Comparison of ENCODE assay signal across 31 mouse cellular contexts in genomic region chr7:99234916-99235315, GRCm38 (mm10). TPM values are rescaled to one million over a fixed set of nuclear protein-coding genes. Genes with fewer than 3 reads are reported as not detected.
DNase-seq lines count a peak whose midpoint lies in the region; ATAC-seq and TF ChIP-seq lines count a peak whose summit lies in the region.
"Had no signal": no experiment of that assay in that cellular context is flagged by ENCODE, and none has a peak within 500 bp of the region (broad histone marks: within the 10 kb centered on the region; RNA-seq: fewer than 3 reads in every experiment).

No protein-coding gene starts in this region.

- no peak overlapping the region for H3K4me2 ChIP-seq in lung, embryonic 14.5 days
- no peak overlapping the region for H3K4me2 ChIP-seq in lung, postnatal 0 days (replicated peaks; ENCODE audit: low read depth, low read length)
- no peak overlapping the region for H3K4me2 ChIP-seq in limb, embryonic 14.5 days (replicated peaks; ENCODE audit: low read depth, low read length, severe bottlenecking)
- H3K4me2 ChIP-seq: embryonic facial prominence, embryonic 12.5 days; embryonic facial prominence, embryonic 15.5 days; forebrain, embryonic 13.5 days; heart, embryonic 12.5 days; heart, embryonic 15.5 days; hindbrain, embryonic 14.5 days had no signal

- no peak overlapping the region for H3K4me3 ChIP-seq in heart, embryonic 10.5 days
- H3K4me3 ChIP-seq in lung, embryonic 14.5 days (ENCODE audit: low read depth, low read length) = no peak overlapping the region
- H3K4me3 ChIP-seq in lung, postnatal 0 days (ENCODE audit: low read depth, low read length) = no peak overlapping the region
- no peak overlapping the region for H3K4me3 ChIP-seq in limb, embryonic 10.5 days
- no peak overlapping the region for H3K4me3 ChIP-seq in limb, embryonic 14.5 days (replicated peaks; ENCODE audit: low read length)
- H3K4me3 ChIP-seq: embryonic facial prominence, embryonic 12.5 days; embryonic facial prominence, embryonic 15.5 days; forebrain, embryonic 13.5 days; gastrocnemius, adult 2 months; heart, embryonic 12.5 days; heart, embryonic 15.5 days had no signal

- TF ChIP-seq POLR2A in limb, embryonic 14.5 days (IDR thresholded peaks at IDR 0.05; ENCODE audit: borderline replicate concordance, extremely low read depth, insufficient read depth, insufficient read length) = no peak

- no peak for TF ChIP-seq CTCF in lung, embryonic 14.5 days (IDR thresholded peaks at IDR 0.05; ENCODE audit: low read depth)
- no peak for TF ChIP-seq CTCF in lung, postnatal 0 days (IDR thresholded peaks at IDR 0.05)

- TF ChIP-seq EP300 in lung, postnatal 0 days (IDR thresholded peaks at IDR 0.05) = no peak

- no peaks in the 10 kb centered on the region for H3K9me3 ChIP-seq in heart, embryonic 10.5 days
- H3K9me3 ChIP-seq in lung, embryonic 14.5 days (ENCODE audit: low read depth, low read length) = no peaks in the 10 kb centered on the region
- H3K9me3 ChIP-seq in lung, postnatal 0 days (ENCODE audit: low read length) = no peaks in the 10 kb centered on the region
- no peaks in the 10 kb centered on the region for H3K9me3 ChIP-seq in limb, embryonic 10.5 days (replicated peaks)
- H3K9me3 ChIP-seq in limb, embryonic 14.5 days (ENCODE audit: control insufficient read depth, low read length) = no peaks in the 10 kb centered on the region
- H3K9me3 ChIP-seq: embryonic facial prominence, embryonic 12.5 days; embryonic facial prominence, embryonic 15.5 days; forebrain, embryonic 13.5 days; G1E; heart, embryonic 12.5 days; heart, embryonic 15.5 days had no signal

- no peak for ATAC-seq in lung, embryonic 14.5 days (ENCODE audit: insufficient read depth)
- ATAC-seq in lung, postnatal 0 days = no peak
- ATAC-seq in limb, embryonic 14.5 days (ENCODE audit: low FRiP score, low read depth) = no peak
- ATAC-seq: forebrain, embryonic 13.5 days; forebrain, postnatal 0 days; hindbrain, postnatal 0 days; inflammation-experienced regulatory T-cells, adult 6 months; intestine, embryonic 16.5 days had no signal

- peaks cover 2% of the 10 kb centered on the region for H3K36me3 ChIP-seq in heart, embryonic 10.5 days
- H3K36me3 ChIP-seq in lung, embryonic 14.5 days (ENCODE audit: insufficient read depth) = no peaks in the 10 kb centered on the region
- H3K36me3 ChIP-seq in lung, postnatal 0 days (ENCODE audit: insufficient read depth, low read length) = no peaks in the 10 kb centered on the region
- H3K36me3 ChIP-seq in limb, embryonic 10.5 days = peaks cover 33% of the 10 kb centered on the region
- no peaks in the 10 kb centered on the region for H3K36me3 ChIP-seq in limb, embryonic 14.5 days (ENCODE audit: control insufficient read depth, insufficient read depth, low read length)
- H3K36me3 ChIP-seq: embryonic facial prominence, embryonic 12.5 days; embryonic facial prominence, embryonic 15.5 days; G1E; heart, embryonic 12.5 days; heart, embryonic 15.5 days had no signal

- DNase-seq in heart, embryonic 10.5 days (ENCODE audit: low spot score) = no peak
- no peak for DNase-seq in heart, postnatal 10 days
- peak; percentile 38 for DNase-seq in lung, embryonic 14.5 days
- no peak for DNase-seq in lung, postnatal 0 days (ENCODE audit: low spot score)
- no peak for DNase-seq in limb, embryonic 10.5 days (ENCODE audit: low spot score)
- DNase-seq in limb, embryonic 14.5 days (ENCODE audit: low spot score) = peak; percentile 20
- DNase-seq in thymus, postnatal 10 days (ENCODE audit: low spot score in 2 of 2) = no peak
- DNase-seq in adrenal gland, adult (ENCODE audit: inconsistent age in 2 of 2, low spot score in 1 of 2) = no peak
- DNase-seq: adrenal gland, postnatal 10 days; B cell, adult 2 months; cerebellum, adult 11-12 months; cerebellum, adult 8-10 months; cerebellum, postnatal 10 days; cerebellum, postnatal 36 days; forebrain, postnatal 0 days; heart, adult 11 months; heart, postnatal 14 days; heart, postnatal 4 days had no signal

- 47% methylated on average over 2 of the region's 2 CpGs for WGBS in heart, embryonic 10.5 days
- WGBS in lung, embryonic 14.5 days = 44% methylated on average over 2 of the region's 2 CpGs
- 21% methylated on average over 2 of the region's 2 CpGs for WGBS in lung, postnatal 0 days
- WGBS in limb, embryonic 10.5 days = 54% methylated on average over 2 of the region's 2 CpGs
- 44% methylated on average over 2 of the region's 2 CpGs for WGBS in limb, embryonic 14.5 days

- H3K27me3 ChIP-seq in heart, embryonic 10.5 days (ENCODE audit: insufficient read depth, poor library complexity, severe bottlenecking) = peaks cover 18% of the 10 kb centered on the region; the same call in 1 of the 2 replicates
- H3K27me3 ChIP-seq in lung, embryonic 14.5 days (ENCODE audit: insufficient read depth, low read length) = peaks cover 8% of the 10 kb centered on the region; the same call in 1 of the 2 replicates
- no peaks in the 10 kb centered on the region for H3K27me3 ChIP-seq in lung, postnatal 0 days (replicated peaks; ENCODE audit: insufficient read depth, low read length)
- H3K27me3 ChIP-seq in limb, embryonic 10.5 days (ENCODE audit: low read depth, poor library complexity, severe bottlenecking) = no peaks in the 10 kb centered on the region
- no peaks in the 10 kb centered on the region for H3K27me3 ChIP-seq in limb, embryonic 14.5 days (ENCODE audit: control insufficient read depth, insufficient read depth, low read length)

- H3K4me1 ChIP-seq in heart, embryonic 10.5 days = peaks cover 22% of the 10 kb centered on the region
- H3K4me1 ChIP-seq in lung, embryonic 14.5 days (ENCODE audit: insufficient read depth) = peaks cover 7% of the 10 kb centered on the region; the same call in 1 of the 2 replicates
- H3K4me1 ChIP-seq in lung, postnatal 0 days (ENCODE audit: insufficient read depth, low read depth, low read length) = no peaks in the 10 kb centered on the region; the same call in 1 of the 2 replicates
- H3K4me1 ChIP-seq in limb, embryonic 10.5 days = peaks cover 55% of the 10 kb centered on the region
- H3K4me1 ChIP-seq in limb, embryonic 14.5 days (ENCODE audit: control insufficient read depth, insufficient read depth, low read length) = peaks cover 16% of the 10 kb centered on the region

- H3K27ac ChIP-seq in heart, embryonic 10.5 days = 0 out of 2 replicates have a peak overlapping the region, but pooled peaks have one; percentile 25
- no peak overlapping the region for H3K27ac ChIP-seq in lung, embryonic 14.5 days (ENCODE audit: low read depth)
- H3K27ac ChIP-seq in lung, postnatal 0 days (ENCODE audit: low read length) = no peak overlapping the region
- H3K27ac ChIP-seq in limb, embryonic 10.5 days = peak overlapping the region; percentile 91
- H3K27ac ChIP-seq in limb, embryonic 14.5 days (replicated peaks; ENCODE audit: low read depth, low read length) = no peak overlapping the region
- H3K27ac ChIP-seq: embryonic facial prominence, embryonic 15.5 days; forebrain, embryonic 13.5 days; gastrocnemius, adult 2 months; heart, embryonic 15.5 days; hindbrain, embryonic 14.5 days; hindbrain, postnatal 0 days had no signal

- H3K9ac ChIP-seq in lung, embryonic 14.5 days = no peak overlapping the region
- no peak overlapping the region for H3K9ac ChIP-seq in lung, postnatal 0 days (replicated peaks; ENCODE audit: low read depth)
- H3K9ac ChIP-seq in limb, embryonic 14.5 days (ENCODE audit: low read depth, low read length, severe bottlenecking) = no peak overlapping the region
- H3K9ac ChIP-seq: embryonic facial prominence, embryonic 12.5 days; embryonic facial prominence, embryonic 15.5 days; forebrain, embryonic 13.5 days; forebrain, postnatal 0 days; heart, embryonic 12.5 days; heart, embryonic 15.5 days; hindbrain, embryonic 14.5 days had no signal

- intact Hi-C loops in heart, postnatal 10 days (cut with DNase I) = no loop called here

RNA-seq across cellular contexts. Expression of gene Mogat2, which starts 3.5 kb away (rescaled TPM):
- 11.1 and 30.6 TPM in 2 replicates for polyA plus RNA-seq in heart, embryonic 10.5 days (2016; fragmentation: Nextera tagmentation; extraction: Ambion mirVana)
- not detected for total RNA-seq in heart, postnatal 10 days (2021)
- polyA plus RNA-seq in lung, embryonic 14.5 days (2014; fragmentation: Nextera tagmentation; extraction: Ambion mirVana) = 1.4 and 1.6 TPM in 2 replicates
- 0.27 and 0.55 TPM in 2 replicates for polyA plus RNA-seq in lung, postnatal 0 days (2015; fragmentation: Nextera tagmentation; extraction: Ambion mirVana)
- polyA plus RNA-seq in limb, embryonic 10.5 days (2016; fragmentation: Nextera tagmentation; extraction: Ambion mirVana) = 78.6 and 124 TPM in 2 replicates
- polyA plus RNA-seq in limb, embryonic 14.5 days (2012; rRNA removed) = 2.2 and 3.6 TPM in 2 replicates
- 4.5 and 5.1 TPM in 2 replicates for polyA plus RNA-seq in limb, embryonic 14.5 days (2014; fragmentation: Nextera tagmentation; extraction: Ambion mirVana)
- total RNA-seq: CH12.LX; G1E; gastrocnemius, adult 2 months; heart, adult 8-10 months; heart, postnatal 14 days; heart, postnatal 4 days had no signal
- polyA plus RNA-seq: inflammation-experienced regulatory T-cells, adult 6 months had no signal

RNA-seq across cellular contexts. Expression of gene Map6, which starts 32.3 kb away (rescaled TPM):
- polyA plus RNA-seq in heart, embryonic 10.5 days (2016; fragmentation: Nextera tagmentation; extraction: Ambion mirVana) = 2.1 and 2.3 TPM in 2 replicates
- 1 to 10 TPM; 5.1 to 6.0 TPM for total RNA-seq in heart, postnatal 10 days (2021)
- polyA plus RNA-seq in lung, embryonic 14.5 days (2014; fragmentation: Nextera tagmentation; extraction: Ambion mirVana) = 1.2 and 2.0 TPM in 2 replicates
- polyA plus RNA-seq in lung, postnatal 0 days (2015; fragmentation: Nextera tagmentation; extraction: Ambion mirVana) = 29.6 and 35.9 TPM in 2 replicates
- 3.1 and 5.4 TPM in 2 replicates for polyA plus RNA-seq in limb, embryonic 10.5 days (2016; fragmentation: Nextera tagmentation; extraction: Ambion mirVana)
- 3.5 and 3.6 TPM in 2 replicates for polyA plus RNA-seq in limb, embryonic 14.5 days (2012; rRNA removed)
- 6.3 and 6.4 TPM in 2 replicates for polyA plus RNA-seq in limb, embryonic 14.5 days (2014; fragmentation: Nextera tagmentation; extraction: Ambion mirVana)
- polyA plus RNA-seq: G1E had no signal

RNA-seq across cellular contexts. Expression of gene Dgat2, which starts 52.4 kb away (rescaled TPM):
- 12.5 and 24.3 TPM in 2 replicates for polyA plus RNA-seq in heart, embryonic 10.5 days (2016; fragmentation: Nextera tagmentation; extraction: Ambion mirVana)
- total RNA-seq in heart, postnatal 10 days (2021) = 100 to 1,000 TPM; 154 to 202 TPM
- polyA plus RNA-seq in lung, embryonic 14.5 days (2014; fragmentation: Nextera tagmentation; extraction: Ambion mirVana) = 17.0 and 25.2 TPM in 2 replicates
- 14.6 and 15.3 TPM in 2 replicates for polyA plus RNA-seq in lung, postnatal 0 days (2015; fragmentation: Nextera tagmentation; extraction: Ambion mirVana)
- polyA plus RNA-seq in limb, embryonic 10.5 days (2016; fragmentation: Nextera tagmentation; extraction: Ambion mirVana) = 14.2 and 15.0 TPM in 2 replicates
- polyA plus RNA-seq in limb, embryonic 14.5 days (2012; rRNA removed) = 23.0 and 23.5 TPM in 2 replicates
- polyA plus RNA-seq in limb, embryonic 14.5 days (2014; fragmentation: Nextera tagmentation; extraction: Ambion mirVana) = 34.8 and 42.3 TPM in 2 replicates

Comparison
In these comparisons a context has a peak if more than half of its experiments do, and no peak if none do; other contexts are left out.
1. DNase-seq: peak in lung, embryonic 14.5 days (single experiment) and limb, embryonic 14.5 days (single experiment); none in heart, embryonic 10.5 days (single experiment), heart, postnatal 10 days (0 of 2), lung, postnatal 0 days (single experiment), limb, embryonic 10.5 days (single experiment), thymus, postnatal 10 days (0 of 2) and adrenal gland, adult (0 of 2).
2. H3K27ac ChIP-seq: peak in heart, embryonic 10.5 days (single experiment) and limb, embryonic 10.5 days (single experiment); none in lung, embryonic 14.5 days (single experiment), lung, postnatal 0 days (single experiment) and limb, embryonic 14.5 days (single experiment).